Mouse (Mus musculus): ENCODE data around the gene Gm6465. TPM values are rescaled to one million over a fixed set of nuclear protein-coding genes. Genes with fewer than 3 reads are reported as not detected.
"Not testable (repeated sequence)": the region's sequence is repeated elsewhere in the genome, so short reads cannot be mapped to it uniquely, and the experiment has no call there.

Gene Gm6465
- total RNA-seq (2021) = not detected in 2 replicates
- long read RNA-seq = 0 reads

GRCm38 (mm10) chr5:11845239-11845638, at the start of gene Gm6465:
TSS of gene Gm6465 (plus strand) at chr5:11845539.
- DNase-seq = not testable (repeated sequence)

DNA sequence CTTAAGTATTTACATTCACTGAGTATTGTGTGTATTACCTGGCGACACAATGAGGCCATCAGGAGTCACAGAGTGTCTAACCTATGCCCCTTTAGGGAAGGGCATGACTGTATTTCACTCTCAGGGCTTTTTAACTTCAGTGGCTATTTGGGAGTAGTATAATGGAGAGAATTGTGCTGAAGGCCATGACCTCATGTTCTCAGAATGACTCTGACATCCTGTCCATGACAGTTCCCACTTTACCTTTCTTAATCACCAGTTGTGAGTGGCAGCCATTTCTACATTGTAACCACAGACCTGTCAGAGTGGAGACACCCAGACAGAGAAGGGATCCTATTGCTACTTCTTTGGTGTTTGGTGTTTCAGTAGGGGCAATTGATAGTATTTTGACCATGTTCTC, 485 bp downstream of the Gm6465 start:
- not testable (repeated sequence) for DNase-seq

GRCm38 (mm10) chr5:11857909-11858308, 12.6 kb downstream of the Gm6465 start:
- DNase-seq = not testable (repeated sequence)

Other genes with a start within 250 kb of the Gm6465 start
- not detected in 2 replicates for gene Gm8922, start 163.6 kb upstream of the Gm6465 start, total RNA-seq (2021)
- not detected in 2 replicates for gene Gm8926, start 75.0 kb upstream of the Gm6465 start, total RNA-seq (2021)
- gene 4933402N22Rik, start 72.5 kb downstream of the Gm6465 start, total RNA-seq (2021) = not detected in 2 replicates